Mouse (Mus musculus) pancreas, adult 10 weeks (tissue): ENCODE results near the gene Svs1. TPM values are rescaled to one million over a fixed set of nuclear protein-coding genes. Genes with fewer than 3 reads are reported as not detected.

Experiments used
- polyA plus RNA-seq: library from polyadenylated mRNA; stranded (reverse); fragments of 350-450 nt; fragmentation: Illumina TruSeq; extraction: RNeasy Lipid Tissue Mini Kit (QIAGEN cat#74804); gene quantifications from one replicate; pipeline ENCODE4 v1.2.3, GENCODE M21; 2015; ENCODE audit warnings: low read depth, low replicate concordance; ENCODE audit not compliant: insufficient read depth

Svs1 gene
- not detected for polyA plus RNA-seq

GRCm38 (mm10) chr6:48986444-48986990 lies at the start of gene Svs1:
Gene Svs1 (plus strand): TSS chr6:48986861.

DNA sequence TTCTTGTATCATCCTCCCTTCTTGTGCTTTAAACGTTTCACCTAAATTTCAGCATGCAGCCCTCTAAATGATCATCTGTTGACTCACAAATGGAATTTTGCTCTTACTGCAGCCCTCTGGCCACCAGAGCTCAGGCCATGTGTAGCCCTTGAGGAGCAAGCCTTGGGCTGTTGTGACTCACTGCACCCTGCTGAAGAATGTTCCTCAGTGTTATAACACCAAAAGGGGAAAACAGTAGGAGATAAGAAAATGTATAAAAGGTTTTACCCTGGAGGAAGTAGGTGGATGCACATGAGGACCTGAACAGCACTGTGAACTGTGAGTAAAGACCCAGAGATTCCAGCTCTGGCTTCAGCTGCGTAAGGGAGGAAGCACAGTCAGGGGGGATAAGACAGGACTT lies 12.0 kb upstream of the Svs1 start, which contains the start of gene Doxl2:
TSS of gene Doxl2 (plus strand) at position 301 of the 400 bp plus-strand sequence.

GRCm38 (mm10) chr6:49036275-49037267 lies 49.9 kb downstream of the Svs1 start, which contains the start of gene Gpnmb:
Gene Gpnmb (plus strand): TSS chr6:49036546.

Other genes with a start within 250 kb of the Svs1 start
- 4.0 TPM for gene Gimap1, start 247.8 kb upstream of the Svs1 start, polyA plus RNA-seq
- 4.9 TPM for gene Gimap5, start 240.7 kb upstream of the Svs1 start, polyA plus RNA-seq
- gene Gimap3, start 216.0 kb upstream of the Svs1 start, polyA plus RNA-seq, result 2.9 TPM
- 37.5 TPM for gene Tmem176a, start 145.9 kb upstream of the Svs1 start, polyA plus RNA-seq
- gene Tmem176b, start 145.4 kb upstream of the Svs1 start, polyA plus RNA-seq, result 73.9 TPM
- gene Aoc1, start 114.0 kb upstream of the Svs1 start, polyA plus RNA-seq, result not detected
- gene 1600015I10Rik, start 57.0 kb upstream of the Svs1 start, polyA plus RNA-seq, result not detected
- not detected for gene Doxl2, start 11.9 kb upstream of the Svs1 start, polyA plus RNA-seq
- 1.5 TPM for gene Gpnmb, start 49.7 kb downstream of the Svs1 start, polyA plus RNA-seq
- gene Malsu1, start 86.9 kb downstream of the Svs1 start, polyA plus RNA-seq, result 8.7 TPM
- not detected for gene Igf2bp3, start 228.1 kb downstream of the Svs1 start, polyA plus RNA-seq